Mouse (Mus musculus) heart, embryonic 16.5 days (tissue): ENCODE results near the gene Gng2. TPM values are rescaled to one million over a fixed set of nuclear protein-coding genes. Genes with fewer than 3 reads are reported as not detected.
"Not testable (repeated sequence)": the region's sequence is repeated elsewhere in the genome, so short reads cannot be mapped to it uniquely, and the experiment has no call there.

Experiments used
- ATAC-seq: fragments of 200-750 bp; cut with Nextera tagmentation; replicated peaks from 2 replicates; pipeline ENCODE4 v1.8.0; 2017; ENCODE audit warnings: moderate number of reproducible peaks; ENCODE audit not compliant: insufficient read depth, low FRiP score; ENCODE audit errors: extremely low read depth
- H3K27ac ChIP-seq: fragments of 300-500 bp; sonication (generic); 2 replicates; pipeline ENCODE4 v1.5.1; 2014; ENCODE audit warnings: mild to moderate bottlenecking, low read length, control low read depth, moderate library complexity
- H3K27me3 ChIP-seq: fragments of 300-500 bp; sonication (generic); 2 replicates; pipeline ENCODE4 v1.6.1; 2014; ENCODE audit warnings: low read length, mixed read lengths; ENCODE audit not compliant: control insufficient read depth, insufficient read depth
- H3K36me3 ChIP-seq: fragments of 300-500 bp; sonication (generic); 2 replicates; pipeline ENCODE4 v1.6.1; 2014; ENCODE audit not compliant: control insufficient read depth, insufficient read depth
- H3K4me1 ChIP-seq: fragments of 300-500 bp; sonication (generic); 2 replicates; pipeline ENCODE4 v1.6.1; 2014; ENCODE audit warnings: low read length, mixed read lengths; ENCODE audit not compliant: control insufficient read depth, insufficient read depth
- H3K4me2 ChIP-seq: fragments of 300-500 bp; sonication (generic); 2 replicates; pipeline ENCODE4 v1.6.1; 2014; ENCODE audit warnings: low read depth, mild to moderate bottlenecking, control low read depth, low read length
- H3K4me3 ChIP-seq: fragments of 300-500 bp; sonication (generic); 2 replicates; pipeline ENCODE4 v1.5.1; 2014; ENCODE audit warnings: mild to moderate bottlenecking, control low read depth, low read length
- H3K9ac ChIP-seq: fragments of 300-500 bp; sonication (generic); 2 replicates; pipeline ENCODE4 v1.6.1; 2014; ENCODE audit warnings: low read length, control low read depth
- H3K9me3 ChIP-seq: fragments of 300-500 bp; sonication (generic); replicated peaks from 2 replicates; pipeline ENCODE4 v1.6.1; 2016; ENCODE audit warnings: low read length; ENCODE audit not compliant: control insufficient read depth
- WGBS: fragments of 180-500 bp; shearing (Covaris S2); extraction: QIAGEN DNeasy Blood & Tissue Kit; methylation state at CpG from one replicate; pipeline ENCODE4 v1.1.7; 2014; 5-methylcytosine and 5-hydroxymethylcytosine counted together
- polyA plus RNA-seq: library from polyadenylated mRNA; unstranded; fragments of >200 nt; fragmentation: Nextera tagmentation; extraction: Ambion mirVana; gene quantifications from 2 replicates; pipeline ENCODE4 v1.2.1, GENCODE M21; 2015

Gene Gng2
- polyA plus RNA-seq, 1 experiment from 2014 or later = 58.8 TPM

- no peak overlapping the region for H3K27ac ChIP-seq
- H3K9me3 ChIP-seq = no peaks in the 10 kb centered on the region
- no peak overlapping the region for H3K4me2 ChIP-seq
- no peaks in the 10 kb centered on the region for H3K27me3 ChIP-seq
- ATAC-seq = no peak
- 73% methylated on average over 2 of the region's 2 CpGs for WGBS
- H3K9ac ChIP-seq = no peak overlapping the region
- no peak overlapping the region for H3K4me3 ChIP-seq
- peaks cover 3% of the 10 kb centered on the region; the same call in 1 of the 2 replicates for H3K36me3 ChIP-seq
- 0 out of 2 replicates have a peak, but pooled peaks cover 2% of the 10 kb centered on the region for H3K4me1 ChIP-seq
Observed at GRCm38 (mm10) chr14:19916315-19916714, 61.1 kb downstream of the Gng2 start.

GRCm38 (mm10) chr14:19912891-19913290 lies 64.5 kb downstream of the Gng2 start:
- H3K36me3 ChIP-seq = peaks cover 3% of the 10 kb centered on the region; the same call in 1 of the 2 replicates
- 83% methylated on average over 3 of the region's 3 CpGs for whole genome bisulfite sequencing
- no peak overlapping the region for H3K27ac ChIP-seq
- H3K4me2 ChIP-seq = no peak overlapping the region
- no peaks in the 10 kb centered on the region for H3K4me1 ChIP-seq
- no peaks in the 10 kb centered on the region for H3K9me3 ChIP-seq
- no peaks in the 10 kb centered on the region for H3K27me3 ChIP-seq
- H3K9ac ChIP-seq = no peak overlapping the region
- no peak for ATAC-seq
- no peak overlapping the region for H3K4me3 ChIP-seq

GRCm38 (mm10) chr14:19905615-19906014 lies 71.8 kb downstream of the Gng2 start:
- Histone ChIP-seq H3K4me2 (no peak overlapping the region), H3K4me3 (no peak overlapping the region), H3K9ac (no peak overlapping the region), H3K36me3 (no peaks in the 10 kb centered on the region), H3K9me3 (no peaks in the 10 kb centered on the region), H3K27ac (peak overlapping the region; percentile 54), H3K27me3 (no peaks in the 10 kb centered on the region), H3K4me1 (peaks cover 23% of the 10 kb centered on the region)
- WGBS = 22% methylated on average over 5 of the region's 5 CpGs
- peak; percentile 91 for ATAC-seq

GRCm38 (mm10) chr14:19904821-19905220 lies 72.6 kb downstream of the Gng2 start:
- H3K27ac ChIP-seq = peak overlapping the region; percentile 54; the same call in 1 of the 2 replicates
- no peaks in the 10 kb centered on the region for H3K36me3 ChIP-seq
- peaks cover 23% of the 10 kb centered on the region for H3K4me1 ChIP-seq
- no peaks in the 10 kb centered on the region for H3K27me3 ChIP-seq
- no peak overlapping the region for H3K9ac ChIP-seq
- H3K4me2 ChIP-seq = no peak overlapping the region
- ATAC-seq = no peak
- WGBS = 82% methylated on average over 3 of the region's 3 CpGs
- no peak overlapping the region for H3K4me3 ChIP-seq
- no peaks in the 10 kb centered on the region for H3K9me3 ChIP-seq

GRCm38 (mm10) chr14:19904031-19904430 lies 73.4 kb downstream of the Gng2 start:
- H3K27me3 ChIP-seq = no peaks in the 10 kb centered on the region
- H3K36me3 ChIP-seq = no peaks in the 10 kb centered on the region
- WGBS = 67% methylated on average over 5 of the region's 5 CpGs
- H3K4me3 ChIP-seq = no peak overlapping the region
- H3K4me1 ChIP-seq = peaks cover 23% of the 10 kb centered on the region
- H3K9me3 ChIP-seq = no peaks in the 10 kb centered on the region
- no peak overlapping the region for H3K27ac ChIP-seq
- ATAC-seq = no peak
- H3K4me2 ChIP-seq = no peak overlapping the region
- H3K9ac ChIP-seq = no peak overlapping the region

- no peak overlapping the region for H3K4me2 ChIP-seq
- no peak overlapping the region for H3K27ac ChIP-seq
- H3K9me3 ChIP-seq = no peaks in the 10 kb centered on the region
- 56% methylated on average over 4 of the region's 4 CpGs for WGBS
- peaks cover 16% of the 10 kb centered on the region for H3K4me1 ChIP-seq
- H3K27me3 ChIP-seq = no peaks in the 10 kb centered on the region
- no peak overlapping the region for H3K9ac ChIP-seq
- H3K36me3 ChIP-seq = no peaks in the 10 kb centered on the region
- no peak for ATAC-seq
- no peak overlapping the region for H3K4me3 ChIP-seq
Observed at GRCm38 (mm10) chr14:19900492-19900891, 76.9 kb downstream of the Gng2 start.

- no peaks in the 10 kb centered on the region for H3K9me3 ChIP-seq
- 73% methylated on average over 5 of the region's 5 CpGs for WGBS
- H3K27ac ChIP-seq = no peak overlapping the region
- peaks cover 11% of the 10 kb centered on the region for H3K36me3 ChIP-seq
- no peaks in the 10 kb centered on the region for H3K4me1 ChIP-seq
- H3K9ac ChIP-seq = no peak overlapping the region
- no peak overlapping the region for H3K4me2 ChIP-seq
- no peaks in the 10 kb centered on the region for H3K27me3 ChIP-seq
- no peak overlapping the region for H3K4me3 ChIP-seq
- no peak; the same call in 1 of the 2 replicates for ATAC-seq
Observed at GRCm38 (mm10) chr14:19887569-19887968, 89.9 kb downstream of the Gng2 start.

- not testable (repeated sequence) for H3K9ac ChIP-seq, ATAC-seq
- WGBS = 91% methylated on average over 1 of the region's 1 CpGs
Observed at GRCm38 (mm10) chr14:19884431-19884830, 93.0 kb downstream of the Gng2 start.

GRCm38 (mm10) chr14:19874201-19874807 lies 103.1 kb downstream of the Gng2 start:
- ATAC-seq = no peak
- Histone ChIP-seq H3K9me3 (no peaks in the 10 kb centered on the region), H3K9ac (no peak overlapping the region), H3K36me3 (peaks cover 4% of the 10 kb centered on the region; the same call in 1 of the 2 replicates), H3K4me3 (no peak overlapping the region), H3K4me1 (no peaks in the 10 kb centered on the region), H3K4me2 (no peak overlapping the region), H3K27ac (no peak overlapping the region), H3K27me3 (no peaks in the 10 kb centered on the region)
- 72% methylated on average over 11 of the region's 11 CpGs for WGBS

More at GRCm38 (mm10) chr14:19884431-19884830, 93.0 kb downstream of the Gng2 start:
- not testable (repeated sequence) for H3K36me3 ChIP-seq, H3K4me1 ChIP-seq, H3K27ac ChIP-seq, H3K4me3 ChIP-seq, H3K4me2 ChIP-seq, H3K27me3 ChIP-seq, H3K9me3 ChIP-seq
